Mouse (Mus musculus) forebrain, embryonic 10.5 days (tissue): ENCODE measurements around the gene Gm10134. TPM values are rescaled to one million over a fixed set of nuclear protein-coding genes. Genes with fewer than 3 reads are reported as not detected.
A peak's percentile ranks its signal among the peaks of the same experiment; 100 is the strongest.

Source experiments
- DNase-seq: peaks from one replicate; pipeline ENCODE4 v3.0.0-alpha.2; 2017; ENCODE audit warnings: low spot score; ENCODE audit errors: extremely low spot score
- H3K27ac ChIP-seq: fragments of 300-500 bp; sonication (generic); 2 replicates; pipeline ENCODE4 v1.5.1; 2016; ENCODE audit warnings: mild to moderate bottlenecking
- H3K27me3 ChIP-seq: fragments of 300-500 bp; sonication (generic); 2 replicates; pipeline ENCODE4 v1.6.1; 2016; ENCODE audit warnings: mild to moderate bottlenecking; ENCODE audit not compliant: poor library complexity, severe bottlenecking
- H3K36me3 ChIP-seq: fragments of 300-500 bp; sonication (generic); replicated peaks from 2 replicates; pipeline ENCODE4 v1.6.1; 2016; ENCODE audit warnings: mild to moderate bottlenecking, moderate library complexity
- H3K4me1 ChIP-seq: fragments of 300-500 bp; sonication (generic); 2 replicates; pipeline ENCODE4 v1.6.1; 2016
- H3K4me3 ChIP-seq: fragments of 300-500 bp; sonication (generic); 2 replicates; pipeline ENCODE4 v1.5.1; 2016; ENCODE audit warnings: mild to moderate bottlenecking, moderate library complexity
- H3K9me3 ChIP-seq: fragments of 300-500 bp; sonication (generic); 2 replicates; pipeline ENCODE4 v1.6.1; 2016; ENCODE audit warnings: mild to moderate bottlenecking, moderate library complexity
- WGBS: fragments of 180-500 bp; shearing (Covaris S2); methylation state at CpG from one replicate; pipeline ENCODE4 v1.1.7; 2016; 5-methylcytosine and 5-hydroxymethylcytosine counted together
- polyA plus RNA-seq: library from polyadenylated mRNA; unstranded; fragments of >200 nt; fragmentation: Nextera tagmentation; extraction: Ambion mirVana; gene quantifications from 2 replicates; pipeline ENCODE4 v1.2.1, GENCODE M21; 2016

The Gm10134 gene
- polyA plus RNA-seq, 1 experiment from 2014 or later: not detected

- Histone ChIP-seq H3K27me3 (peaks cover 14% of the 10 kb centered on the region), H3K9me3 (no peaks in the 10 kb centered on the region), H3K4me1 (peaks cover 88% of the 10 kb centered on the region), H3K4me3 (no peak overlapping the region), H3K36me3 (peaks cover 12% of the 10 kb centered on the region), H3K27ac (peak overlapping the region; percentile 20; the same call in 1 of the 2 replicates)
- 84% methylated on average over 11 of the region's 11 CpGs for WGBS
- DNase-seq: no peak
Observed at GRCm38 (mm10) chr2:28536766-28537633, 31.1 kb downstream of the Gm10134 start.

GRCm38 (mm10) chr2:28537634-28537920 is 31.7 kb downstream of the Gm10134 start:
- Histone ChIP-seq H3K4me3 (no peak overlapping the region), H3K9me3 (no peaks in the 10 kb centered on the region), H3K27ac (no peak overlapping the region), H3K36me3 (peaks cover 18% of the 10 kb centered on the region), H3K4me1 (peaks cover 82% of the 10 kb centered on the region), H3K27me3 (peaks cover 14% of the 10 kb centered on the region)
- DNase-seq: no peak
- 41% methylated on average over 4 of the region's 4 CpGs for WGBS

- DNase-seq: no peak
- 79% methylated on average over 8 of the region's 8 CpGs for WGBS
- no peaks in the 10 kb centered on the region for H3K9me3 ChIP-seq
- peak overlapping the region; percentile 44 for H3K27ac ChIP-seq
- peaks cover 24% of the 10 kb centered on the region for H3K36me3 ChIP-seq
- peaks cover 76% of the 10 kb centered on the region for H3K4me1 ChIP-seq
- peaks cover 14% of the 10 kb centered on the region for H3K27me3 ChIP-seq
- H3K4me3 ChIP-seq: no peak overlapping the region
Observed at GRCm38 (mm10) chr2:28537995-28538816, 32.3 kb downstream of the Gm10134 start.

GRCm38 (mm10) chr2:28538817-28539128 is 32.9 kb downstream of the Gm10134 start:
- H3K4me1 ChIP-seq: peaks cover 70% of the 10 kb centered on the region
- peak overlapping the region; percentile 44 for H3K27ac ChIP-seq
- H3K4me3 ChIP-seq: no peak overlapping the region
- H3K9me3 ChIP-seq: no peaks in the 10 kb centered on the region
- H3K36me3 ChIP-seq: peaks cover 29% of the 10 kb centered on the region
- 77% methylated on average over 1 of the region's 1 CpGs for WGBS
- H3K27me3 ChIP-seq: peaks cover 10% of the 10 kb centered on the region
- DNase-seq: no peak

GRCm38 (mm10) chr2:28539206-28539605 is 33.3 kb downstream of the Gm10134 start:
- Histone ChIP-seq H3K36me3 (peaks cover 34% of the 10 kb centered on the region), H3K27ac (peak overlapping the region; percentile 44), H3K9me3 (no peaks in the 10 kb centered on the region), H3K4me1 (peaks cover 66% of the 10 kb centered on the region), H3K4me3 (no peak overlapping the region), H3K27me3 (peaks cover 6% of the 10 kb centered on the region)
- 60% methylated on average over 7 of the region's 7 CpGs for WGBS
- DNase-seq: no peak

GRCm38 (mm10) chr2:28539949-28540348 is 34.1 kb downstream of the Gm10134 start:
- DNase-seq: no peak
- Histone ChIP-seq H3K4me1 (peaks cover 58% of the 10 kb centered on the region), H3K9me3 (no peaks in the 10 kb centered on the region), H3K27me3 (no peaks in the 10 kb centered on the region), H3K36me3 (peaks cover 41% of the 10 kb centered on the region), H3K4me3 (no peak overlapping the region), H3K27ac (peak overlapping the region; percentile 44)
- WGBS: 71% methylated on average over 2 of the region's 2 CpGs

GRCm38 (mm10) chr2:28540587-28541227 is 34.8 kb downstream of the Gm10134 start:
- Histone ChIP-seq H3K27me3 (no peaks in the 10 kb centered on the region), H3K9me3 (no peaks in the 10 kb centered on the region), H3K4me1 (peaks cover 51% of the 10 kb centered on the region), H3K36me3 (peaks cover 49% of the 10 kb centered on the region), H3K4me3 (no peak overlapping the region), H3K27ac (no peak overlapping the region)
- 80% methylated on average over 8 of the region's 8 CpGs for WGBS
- no peak for DNase-seq

GRCm38 (mm10) chr2:28543894-28544293 is 38.0 kb downstream of the Gm10134 start:
- 95% methylated on average over 8 of the region's 8 CpGs for WGBS

GRCm38 (mm10) chr2:28545976-28546375 is 40.1 kb downstream of the Gm10134 start:
- peaks cover 96% of the 10 kb centered on the region for H3K36me3 ChIP-seq
- H3K27me3 ChIP-seq: no peaks in the 10 kb centered on the region
- no peak overlapping the region for H3K4me3 ChIP-seq
- H3K4me1 ChIP-seq: peaks cover 5% of the 10 kb centered on the region; the same call in 1 of the 2 replicates
- H3K27ac ChIP-seq: no peak overlapping the region
- DNase-seq: no peak
- no peaks in the 10 kb centered on the region for H3K9me3 ChIP-seq

More at GRCm38 (mm10) chr2:28543894-28544293, 38.0 kb downstream of the Gm10134 start:
- Histone ChIP-seq H3K4me3 (no peak overlapping the region), H3K27ac (no peak overlapping the region), H3K4me1 (peaks cover 24% of the 10 kb centered on the region), H3K9me3 (no peaks in the 10 kb centered on the region), H3K36me3 (peaks cover 81% of the 10 kb centered on the region), H3K27me3 (no peaks in the 10 kb centered on the region)
- DNase-seq: no peak

- no peak for DNase-seq
- H3K4me1 ChIP-seq: peaks cover 5% of the 10 kb centered on the region; the same call in 1 of the 2 replicates
- H3K27ac ChIP-seq: no peak overlapping the region
- H3K36me3 ChIP-seq: peaks cover 100% of the 10 kb centered on the region
- no peaks in the 10 kb centered on the region for H3K9me3 ChIP-seq
- H3K27me3 ChIP-seq: no peaks in the 10 kb centered on the region
- H3K4me3 ChIP-seq: no peak overlapping the region
- 81% methylated on average over 6 of the region's 6 CpGs for WGBS
Observed at GRCm38 (mm10) chr2:28546560-28546959, 40.7 kb downstream of the Gm10134 start.

- Histone ChIP-seq H3K27me3 (no peaks in the 10 kb centered on the region), H3K4me3 (no peak overlapping the region), H3K36me3 (peaks cover 100% of the 10 kb centered on the region), H3K9me3 (no peaks in the 10 kb centered on the region), H3K4me1 (peaks cover 5% of the 10 kb centered on the region; the same call in 1 of the 2 replicates), H3K27ac (peak overlapping the region; percentile 37)
- 49% methylated on average over 11 of the region's 11 CpGs for WGBS
- DNase-seq: peak; percentile 80
Observed at GRCm38 (mm10) chr2:28547237-28548172, 41.6 kb downstream of the Gm10134 start.

GRCm38 (mm10) chr2:28549157-28549556 is 43.3 kb downstream of the Gm10134 start:
- Histone ChIP-seq H3K4me1 (peaks cover 5% of the 10 kb centered on the region; the same call in 1 of the 2 replicates), H3K27me3 (no peaks in the 10 kb centered on the region), H3K27ac (no peak overlapping the region), H3K9me3 (no peaks in the 10 kb centered on the region), H3K4me3 (no peak overlapping the region), H3K36me3 (peaks cover 100% of the 10 kb centered on the region)
- 93% methylated on average over 13 of the region's 13 CpGs for WGBS
- no peak for DNase-seq
